Mouse (Mus musculus): ENCODE data around the gene Atf7. TPM values are rescaled to one million over a fixed set of nuclear protein-coding genes. Genes with fewer than 3 reads are reported as not detected.
A peak's percentile ranks its signal among the peaks of the same experiment; 100 is the strongest.

Atf7 gene
- polyA plus RNA-seq, 1 experiment from 2014 or later: 37.4 TPM

GRCm38 (mm10) chr15:102593996-102594656 is 31.1 kb downstream of the Atf7 start:
- ATAC-seq: no peak
- Histone ChIP-seq H3K9me3 (ENCODE audit: low read length) (no peaks in the 10 kb centered on the region), H3K4me3 (ENCODE audit: low read depth, low read length) (no peak overlapping the region), H3K27ac (ENCODE audit: low read length) (no peak overlapping the region), H3K27me3 (replicated peaks; ENCODE audit: insufficient read depth, low read length) (no peaks in the 10 kb centered on the region), H3K36me3 (ENCODE audit: insufficient read depth, low read length) (0 out of 2 replicates have a peak, but pooled peaks cover 3% of the 10 kb centered on the region), H3K9ac (replicated peaks; ENCODE audit: low read depth) (no peak overlapping the region), H3K4me2 (replicated peaks; ENCODE audit: low read depth, low read length) (no peak overlapping the region), H3K4me1 (ENCODE audit: insufficient read depth, low read depth, low read length) (no peaks in the 10 kb centered on the region; the same call in 1 of the 2 replicates)
- no peak for TF ChIP-seq EP300 (IDR thresholded peaks at IDR 0.05)
- 51% methylated on average over 8 of the region's 8 CpGs for WGBS
- DNase-seq (ENCODE audit: low spot score): peak; percentile 55

GRCm38 (mm10) chr15:102592674-102593073 is 32.6 kb downstream of the Atf7 start:
- Histone ChIP-seq H3K4me1 (ENCODE audit: insufficient read depth, low read depth, low read length) (no peaks in the 10 kb centered on the region; the same call in 1 of the 2 replicates), H3K9ac (replicated peaks; ENCODE audit: low read depth) (no peak overlapping the region)
- TF ChIP-seq EP300 (IDR thresholded peaks at IDR 0.05) (no peak), CTCF (IDR thresholded peaks at IDR 0.05) (peak; percentile 69)

GRCm38 (mm10) chr15:102590567-102590966 is 34.7 kb downstream of the Atf7 start:
- no peak for TF ChIP-seq CTCF (IDR thresholded peaks at IDR 0.05)
- TF ChIP-seq EP300 (IDR thresholded peaks at IDR 0.05): 0 out of 2 replicates have a peak, but pooled peaks have one; percentile 9
- 76% methylated on average over 1 of the region's 1 CpGs for WGBS
- Histone ChIP-seq H3K36me3 (ENCODE audit: insufficient read depth, low read length) (0 out of 2 replicates have a peak, but pooled peaks cover 3% of the 10 kb centered on the region), H3K4me1 (ENCODE audit: insufficient read depth, low read depth, low read length) (no peaks in the 10 kb centered on the region; the same call in 1 of the 2 replicates), H3K9me3 (ENCODE audit: low read length) (no peaks in the 10 kb centered on the region), H3K27ac (ENCODE audit: low read length) (no peak overlapping the region), H3K4me2 (replicated peaks; ENCODE audit: low read depth, low read length) (no peak overlapping the region), H3K9ac (replicated peaks; ENCODE audit: low read depth) (no peak overlapping the region), H3K4me3 (ENCODE audit: low read depth, low read length) (no peak overlapping the region), H3K27me3 (replicated peaks; ENCODE audit: insufficient read depth, low read length) (no peaks in the 10 kb centered on the region)
- DNase-seq (ENCODE audit: low spot score) (peak; percentile 72), ATAC-seq (peak; percentile 60)

More at GRCm38 (mm10) chr15:102592674-102593073, 32.6 kb downstream of the Atf7 start:
- 12% methylated on average over 1 of the region's 1 CpGs for WGBS
- H3K9me3 ChIP-seq (ENCODE audit: low read length): no peaks in the 10 kb centered on the region
- DNase-seq (ENCODE audit: low spot score): peak; percentile 78
- no peak for ATAC-seq
- no peak overlapping the region for H3K4me3 ChIP-seq (ENCODE audit: low read depth, low read length)
- H3K4me2 ChIP-seq (replicated peaks; ENCODE audit: low read depth, low read length): no peak overlapping the region
- no peak overlapping the region for H3K27ac ChIP-seq (ENCODE audit: low read length)
- 0 out of 2 replicates have a peak, but pooled peaks cover 3% of the 10 kb centered on the region for H3K36me3 ChIP-seq (ENCODE audit: insufficient read depth, low read length)
- no peaks in the 10 kb centered on the region for H3K27me3 ChIP-seq (replicated peaks; ENCODE audit: insufficient read depth, low read length)

GRCm38 (mm10) chr15:102589826-102590225 is 35.4 kb downstream of the Atf7 start:
- H3K9ac ChIP-seq (replicated peaks; ENCODE audit: low read depth): no peak overlapping the region
- ATAC-seq: no peak

GRCm38 (mm10) chr15:102585501-102585900 is 39.8 kb downstream of the Atf7 start:
- Histone ChIP-seq H3K27ac (ENCODE audit: low read length) (no peak overlapping the region), H3K4me3 (ENCODE audit: low read depth, low read length) (no peak overlapping the region), H3K9ac (replicated peaks; ENCODE audit: low read depth) (no peak overlapping the region), H3K4me2 (replicated peaks; ENCODE audit: low read depth, low read length) (no peak overlapping the region), H3K27me3 (replicated peaks; ENCODE audit: insufficient read depth, low read length) (no peaks in the 10 kb centered on the region), H3K36me3 (ENCODE audit: insufficient read depth, low read length) (no peaks in the 10 kb centered on the region), H3K9me3 (ENCODE audit: low read length) (no peaks in the 10 kb centered on the region), H3K4me1 (ENCODE audit: insufficient read depth, low read depth, low read length) (no peaks in the 10 kb centered on the region)
- DNase-seq (ENCODE audit: low spot score) (no peak), ATAC-seq (no peak)
- TF ChIP-seq CTCF (IDR thresholded peaks at IDR 0.05) (no peak), EP300 (IDR thresholded peaks at IDR 0.05) (no peak)
- WGBS: 79% methylated on average over 5 of the region's 5 CpGs

More at GRCm38 (mm10) chr15:102589826-102590225, 35.4 kb downstream of the Atf7 start:
- no peak overlapping the region for H3K27ac ChIP-seq (ENCODE audit: low read length)
- no peaks in the 10 kb centered on the region for H3K9me3 ChIP-seq (ENCODE audit: low read length)
- no peak overlapping the region for H3K4me3 ChIP-seq (ENCODE audit: low read depth, low read length)
- 0 out of 2 replicates have a peak, but pooled peaks cover 3% of the 10 kb centered on the region for H3K36me3 ChIP-seq (ENCODE audit: insufficient read depth, low read length)
- 93% methylated on average over 8 of the region's 8 CpGs for WGBS
- no peak overlapping the region for H3K4me2 ChIP-seq (replicated peaks; ENCODE audit: low read depth, low read length)
- H3K4me1 ChIP-seq (ENCODE audit: insufficient read depth, low read depth, low read length): no peaks in the 10 kb centered on the region
- DNase-seq (ENCODE audit: low spot score): no peak
- no peak for TF ChIP-seq EP300 (IDR thresholded peaks at IDR 0.05)
- no peak for TF ChIP-seq CTCF (IDR thresholded peaks at IDR 0.05)
- H3K27me3 ChIP-seq (replicated peaks; ENCODE audit: insufficient read depth, low read length): no peaks in the 10 kb centered on the region

GRCm38 (mm10) chr15:102583708-102584383 is 41.4 kb downstream of the Atf7 start:
- Histone ChIP-seq H3K4me2 (replicated peaks; ENCODE audit: low read depth, low read length) (no peak overlapping the region), H3K9me3 (ENCODE audit: low read length) (no peaks in the 10 kb centered on the region), H3K4me3 (ENCODE audit: low read depth, low read length) (no peak overlapping the region), H3K9ac (replicated peaks; ENCODE audit: low read depth) (no peak overlapping the region), H3K4me1 (ENCODE audit: insufficient read depth, low read depth, low read length) (no peaks in the 10 kb centered on the region), H3K27me3 (replicated peaks; ENCODE audit: insufficient read depth, low read length) (no peaks in the 10 kb centered on the region), H3K27ac (ENCODE audit: low read length) (no peak overlapping the region), H3K36me3 (ENCODE audit: insufficient read depth, low read length) (no peaks in the 10 kb centered on the region)
- 69% methylated on average over 8 of the region's 8 CpGs for WGBS
- TF ChIP-seq CTCF (IDR thresholded peaks at IDR 0.05): no peak
- TF ChIP-seq EP300 (IDR thresholded peaks at IDR 0.05): no peak
- DNase-seq (ENCODE audit: low spot score) (no peak), ATAC-seq (no peak)
